Mouse (Mus musculus): ENCODE data around the gene Olfr961. TPM values are rescaled to one million over a fixed set of nuclear protein-coding genes. Genes with fewer than 3 reads are reported as not detected.

Gene Olfr961
- not detected in 2 replicates for polyA plus RNA-seq (2012; rRNA removed)

DNA sequence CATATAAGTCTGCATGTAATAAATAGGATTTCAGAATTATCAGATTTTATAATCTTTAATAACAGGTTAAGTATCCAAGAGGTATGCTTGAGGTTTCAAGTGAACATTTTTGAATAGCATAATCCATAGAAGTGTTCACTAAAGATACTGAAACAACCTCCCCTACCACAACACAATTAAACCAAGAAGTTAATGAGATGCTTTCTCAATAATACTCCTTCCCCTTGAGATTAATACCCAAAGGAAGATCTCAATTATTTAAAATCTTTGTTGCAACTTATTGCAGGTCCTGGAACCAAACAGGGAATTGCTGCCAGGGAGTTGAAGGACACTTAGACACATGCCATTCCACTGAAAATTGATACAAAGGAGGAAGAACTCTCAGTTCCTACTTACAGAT lies at the start of gene Olfr961:
TSS of gene Olfr961 (plus strand) at position 301 of the 400 bp plus-strand sequence.
- DNase-seq (ENCODE audit: low read depth): no peak
- TF ChIP-seq POLR2A (IDR thresholded peaks at IDR 0.05; ENCODE audit: borderline replicate concordance, extremely low read depth, insufficient read depth, insufficient read length, poor library complexity, severe bottlenecking): no peak

DNA sequence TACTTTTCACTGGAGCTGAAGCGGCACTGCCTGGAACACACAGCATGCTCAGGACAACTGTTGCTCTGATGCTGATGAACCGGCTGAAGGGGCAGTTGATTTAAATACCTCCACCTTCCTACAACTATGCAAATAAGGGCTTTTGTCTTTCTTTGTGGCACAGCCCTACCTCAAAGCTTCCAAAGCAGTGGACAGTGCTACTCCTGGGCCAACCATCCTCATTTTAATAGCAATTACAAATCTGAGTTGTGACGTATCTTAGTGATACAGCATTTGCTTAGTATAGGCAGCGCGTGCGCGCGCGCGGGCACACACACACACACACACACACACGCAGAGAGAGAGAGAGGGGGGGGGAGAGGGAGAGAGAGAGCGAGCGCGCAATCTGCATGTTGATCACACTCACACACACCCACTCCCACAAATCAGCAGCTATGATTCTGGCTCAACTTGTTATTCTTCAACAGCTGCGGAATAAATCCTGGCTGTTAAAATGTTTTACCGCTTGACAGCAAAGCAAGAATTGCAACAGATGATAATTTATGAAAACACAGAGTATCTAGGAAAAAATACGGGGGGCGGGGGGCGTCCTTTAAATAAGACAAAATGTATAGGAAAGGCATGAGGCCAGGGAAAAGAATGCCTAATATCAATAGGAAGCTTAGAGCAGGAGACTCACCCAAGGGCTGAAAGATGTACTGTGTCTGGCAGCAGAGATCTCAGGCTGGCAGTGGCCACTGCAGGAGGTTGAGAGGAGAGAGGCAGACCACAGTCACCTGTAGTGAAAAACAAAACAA lies 42.2 kb upstream of the Olfr961 start:
- peak; percentile 90 for DNase-seq (ENCODE audit: low read depth)
- TF ChIP-seq POLR2A (IDR thresholded peaks at IDR 0.05; ENCODE audit: borderline replicate concordance, extremely low read depth, insufficient read depth, insufficient read length, poor library complexity, severe bottlenecking): no peak
- no peak for TF ChIP-seq CTCF (IDR thresholded peaks at IDR 0.05; ENCODE audit: borderline replicate concordance, extremely low read depth, insufficient read depth, insufficient read length)

GRCm38 (mm10) chr9:39603333-39603845 lies 41.5 kb upstream of the Olfr961 start:
- TF ChIP-seq POLR2A (IDR thresholded peaks at IDR 0.05; ENCODE audit: borderline replicate concordance, extremely low read depth, insufficient read depth, insufficient read length, poor library complexity, severe bottlenecking) (no peak), CTCF (IDR thresholded peaks at IDR 0.05; ENCODE audit: borderline replicate concordance, extremely low read depth, insufficient read depth, insufficient read length) (no peak)
- DNase-seq (ENCODE audit: low read depth): peak; percentile 60

DNA sequence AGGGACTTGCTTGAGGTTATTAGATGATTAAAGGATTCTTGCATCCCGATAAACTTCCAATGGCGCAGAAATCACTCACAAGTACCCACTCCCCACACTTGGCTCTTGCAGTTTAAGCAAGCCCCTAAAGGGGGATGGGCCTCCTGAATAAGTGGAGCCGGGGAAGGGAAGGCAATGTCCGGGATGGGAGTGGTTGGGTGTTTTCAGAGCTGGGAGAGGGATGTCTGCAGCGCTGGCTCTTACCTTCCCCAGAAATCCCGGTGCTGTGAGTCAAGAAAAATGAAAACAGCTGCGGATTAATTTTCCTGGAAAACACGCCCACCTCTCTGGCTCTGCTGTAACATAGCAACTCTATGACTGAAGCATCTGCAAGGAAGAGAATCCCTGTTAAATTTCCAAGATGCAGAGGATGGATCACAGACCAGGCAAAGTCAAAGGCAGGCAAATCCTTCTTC lies 40.9 kb upstream of the Olfr961 start, which contains the start of gene AW551984:
TSS of gene AW551984 (minus strand) at position 405 of the 455 bp plus-strand sequence.
- TF ChIP-seq POLR2A (IDR thresholded peaks at IDR 0.05; ENCODE audit: borderline replicate concordance, extremely low read depth, insufficient read depth, insufficient read length, poor library complexity, severe bottlenecking) (no peak), CTCF (IDR thresholded peaks at IDR 0.05; ENCODE audit: borderline replicate concordance, extremely low read depth, insufficient read depth, insufficient read length) (no peak)
- DNase-seq (ENCODE audit: low read depth): peak; percentile 58

DNA sequence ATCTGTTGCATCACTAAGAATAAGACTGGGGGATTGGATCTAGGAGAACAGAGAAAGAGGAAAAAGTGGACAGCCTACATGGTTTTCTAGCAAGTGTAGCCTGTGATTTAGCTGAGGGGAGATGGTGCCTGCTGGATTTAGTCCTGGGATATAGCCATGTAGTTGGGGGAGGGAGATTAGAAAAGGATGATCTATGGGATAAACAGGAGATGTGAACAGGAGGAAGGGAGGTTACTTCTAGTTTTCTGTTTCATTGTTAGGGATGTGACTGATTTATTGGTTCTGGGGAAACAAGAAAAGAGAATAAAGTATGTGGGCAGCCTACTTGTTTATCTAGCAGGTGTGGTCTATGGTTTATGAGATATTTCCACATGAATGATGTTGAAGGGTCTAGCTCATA lies 36.4 kb upstream of the Olfr961 start:
- no peak for DNase-seq (ENCODE audit: low read depth)
- TF ChIP-seq POLR2A (IDR thresholded peaks at IDR 0.05; ENCODE audit: borderline replicate concordance, extremely low read depth, insufficient read depth, insufficient read length, poor library complexity, severe bottlenecking) (no peak), CTCF (IDR thresholded peaks at IDR 0.05; ENCODE audit: borderline replicate concordance, extremely low read depth, insufficient read depth, insufficient read length) (no peak)

GRCm38 (mm10) chr9:39610355-39610754 lies 34.5 kb upstream of the Olfr961 start, which contains the start of gene Olfr148:
Gene Olfr148 (plus strand): TSS chr9:39610655.
- TF ChIP-seq POLR2A (IDR thresholded peaks at IDR 0.05; ENCODE audit: borderline replicate concordance, extremely low read depth, insufficient read depth, insufficient read length, poor library complexity, severe bottlenecking) (no peak), CTCF (IDR thresholded peaks at IDR 0.05; ENCODE audit: borderline replicate concordance, extremely low read depth, insufficient read depth, insufficient read length) (no peak)
- DNase-seq (ENCODE audit: low read depth): no peak

DNA sequence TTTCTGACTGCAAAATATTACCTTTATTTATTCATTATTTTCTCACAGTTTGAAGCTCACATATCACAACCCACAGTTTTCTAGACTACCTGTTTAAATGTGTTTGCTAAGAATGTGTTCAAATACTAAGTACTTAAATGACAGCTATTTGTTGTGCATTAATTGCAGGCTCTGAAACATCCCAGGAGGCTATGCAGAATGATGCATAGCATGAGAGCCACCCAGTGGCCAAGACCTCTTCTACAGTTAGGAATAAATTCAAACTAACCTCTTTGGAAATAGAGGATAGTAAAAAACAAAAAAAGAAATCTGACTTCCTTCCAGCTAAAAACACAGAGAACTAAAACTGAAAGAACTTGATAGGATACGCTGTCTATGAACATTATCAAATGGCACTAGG lies 32.9 kb upstream of the Olfr961 start:
- DNase-seq (ENCODE audit: low read depth): peak; percentile 74
- TF ChIP-seq POLR2A (IDR thresholded peaks at IDR 0.05; ENCODE audit: borderline replicate concordance, extremely low read depth, insufficient read depth, insufficient read length, poor library complexity, severe bottlenecking) (no peak), CTCF (IDR thresholded peaks at IDR 0.05; ENCODE audit: borderline replicate concordance, extremely low read depth, insufficient read depth, insufficient read length) (peak; percentile 56; the same call in 1 of the 2 replicates)

- no peak for DNase-seq (ENCODE audit: low read depth)
- TF ChIP-seq POLR2A (IDR thresholded peaks at IDR 0.05; ENCODE audit: borderline replicate concordance, extremely low read depth, insufficient read depth, insufficient read length, poor library complexity, severe bottlenecking) (no peak), CTCF (IDR thresholded peaks at IDR 0.05; ENCODE audit: borderline replicate concordance, extremely low read depth, insufficient read depth, insufficient read length) (no peak)
Measured at GRCm38 (mm10) chr9:39621073-39621472, 23.8 kb upstream of the Olfr961 start, which contains the start of gene Olfr960. Gene Olfr960 (plus strand): TSS chr9:39621373.

GRCm38 (mm10) chr9:39623783-39624182 lies 21.1 kb upstream of the Olfr961 start:
- DNase-seq (ENCODE audit: low read depth): no peak
- TF ChIP-seq CTCF (IDR thresholded peaks at IDR 0.05; ENCODE audit: borderline replicate concordance, extremely low read depth, insufficient read depth, insufficient read length) (no peak), POLR2A (IDR thresholded peaks at IDR 0.05; ENCODE audit: borderline replicate concordance, extremely low read depth, insufficient read depth, insufficient read length, poor library complexity, severe bottlenecking) (no peak)

DNA sequence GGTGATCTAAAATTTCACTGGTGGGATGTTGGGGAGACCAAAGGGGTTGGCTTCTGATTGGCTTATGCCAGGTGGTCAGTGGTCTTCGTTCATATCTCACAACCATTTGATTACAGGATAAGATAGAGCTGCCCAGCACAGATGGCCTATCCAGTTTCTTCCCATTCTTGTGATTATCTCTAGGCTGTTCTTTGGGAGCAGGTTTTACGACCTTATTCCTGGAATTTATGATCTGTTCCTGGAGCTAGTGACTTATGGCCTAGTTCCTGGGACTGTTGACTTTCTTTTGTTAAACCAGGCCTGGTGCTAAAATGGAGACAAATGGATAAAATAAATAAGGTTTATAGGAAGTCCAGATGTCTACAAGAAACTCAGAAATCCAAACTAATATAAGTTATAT lies 20.2 kb upstream of the Olfr961 start:
- TF ChIP-seq POLR2A (IDR thresholded peaks at IDR 0.05; ENCODE audit: borderline replicate concordance, extremely low read depth, insufficient read depth, insufficient read length, poor library complexity, severe bottlenecking) (no peak), CTCF (IDR thresholded peaks at IDR 0.05; ENCODE audit: borderline replicate concordance, extremely low read depth, insufficient read depth, insufficient read length) (no peak)
- no peak for DNase-seq (ENCODE audit: low read depth)

DNA sequence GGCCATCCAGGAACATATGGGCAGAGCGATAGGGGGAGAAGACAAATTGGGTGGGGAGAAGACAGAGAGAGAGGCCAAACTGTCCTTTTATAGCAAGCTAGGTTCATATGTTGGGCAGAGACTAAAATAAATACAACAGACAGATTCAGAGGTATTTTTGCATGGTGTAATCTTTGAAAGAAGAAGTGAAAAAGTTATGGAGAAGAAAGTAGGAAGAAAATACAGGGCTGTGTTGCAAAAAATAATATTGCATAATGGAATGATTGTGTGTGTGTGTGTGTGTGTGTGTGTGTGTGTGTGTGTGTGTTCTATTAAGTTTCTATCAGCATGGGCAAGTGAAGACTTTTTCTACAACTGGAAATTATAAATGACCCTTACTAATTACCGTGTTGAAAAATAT lies 15.8 kb upstream of the Olfr961 start:
- TF ChIP-seq POLR2A (IDR thresholded peaks at IDR 0.05; ENCODE audit: borderline replicate concordance, extremely low read depth, insufficient read depth, insufficient read length, poor library complexity, severe bottlenecking): no peak
- TF ChIP-seq CTCF (IDR thresholded peaks at IDR 0.05; ENCODE audit: borderline replicate concordance, extremely low read depth, insufficient read depth, insufficient read length): no peak
- no peak for DNase-seq (ENCODE audit: low read depth)
